In the genomic region with DNA sequence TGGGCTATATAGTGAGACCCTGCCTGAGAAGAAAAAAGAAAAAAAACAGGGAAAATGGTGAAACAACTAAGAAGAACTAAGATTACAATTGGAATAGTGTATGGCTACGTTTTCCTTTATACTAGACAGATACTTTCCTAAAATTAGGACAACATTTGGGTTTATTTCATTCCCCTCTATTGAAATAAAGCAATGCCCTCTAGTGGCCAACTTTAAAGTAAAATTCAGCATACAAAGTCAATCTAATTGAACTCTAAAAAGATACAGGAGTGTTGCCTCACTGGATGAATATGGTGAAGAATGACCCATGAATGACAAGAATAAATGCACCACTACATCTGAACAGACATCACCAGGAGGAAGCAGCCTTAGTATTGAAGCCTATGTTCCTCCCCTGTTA, we compare ENCODE assay signal across 12 mouse cellular contexts.
DNase-seq lines count a peak whose midpoint lies in the region; ATAC-seq and TF ChIP-seq lines count a peak whose summit lies in the region.
"Had no signal": no experiment of that assay in that cellular context is flagged by ENCODE, and none has a peak within 500 bp of the region (broad histone marks: within the 10 kb centered on the region; RNA-seq: fewer than 3 reads in every experiment).

No protein-coding gene starts in this region.

- H3K9me3 ChIP-seq in MEL (replicated peaks; ENCODE audit: insufficient read depth, low read length): no peaks in the 10 kb centered on the region
- H3K9me3 ChIP-seq in forebrain, embryonic 16.5 days (ENCODE audit: control insufficient read depth, low read length): no peaks in the 10 kb centered on the region
- H3K9me3 ChIP-seq: kidney, embryonic 15.5 days; neural tube, embryonic 12.5 days had no signal

- no peaks in the 10 kb centered on the region for H3K79me2 ChIP-seq in MEL (ENCODE audit: control insufficient read depth, insufficient read depth, low read length, poor library complexity)

- H3K4me3 ChIP-seq in layer of hippocampus, adult 2 months: no peak overlapping the region
- H3K4me3 ChIP-seq in MEL (ENCODE audit: control insufficient read depth in 1 of 2, insufficient read depth in 1 of 2, low read depth in 2 of 2, low read length in 2 of 2): no peak overlapping the region
- no peak overlapping the region for H3K4me3 ChIP-seq in forebrain, embryonic 16.5 days (replicated peaks; ENCODE audit: low read length)
- H3K4me3 ChIP-seq: kidney, embryonic 15.5 days; neural tube, embryonic 12.5 days had no signal

- no peaks in the 10 kb centered on the region for H3K27me3 ChIP-seq in MEL (ENCODE audit: control insufficient read depth in 1 of 2, insufficient read depth in 2 of 2, low read length in 2 of 2)
- H3K27me3 ChIP-seq in forebrain, embryonic 16.5 days (replicated peaks; ENCODE audit: control insufficient read depth, insufficient read depth, low read length): no peaks in the 10 kb centered on the region
- H3K27me3 ChIP-seq: kidney, embryonic 15.5 days; neural tube, embryonic 12.5 days had no signal

- H3K4me2 ChIP-seq in forebrain, embryonic 16.5 days (ENCODE audit: low read length): no peak overlapping the region
- H3K4me2 ChIP-seq: kidney, embryonic 15.5 days; neural tube, embryonic 12.5 days had no signal

- no peak overlapping the region for H3K9ac ChIP-seq in MEL (ENCODE audit: control insufficient read depth, low read depth, low read length, poor library complexity, severe bottlenecking)
- H3K9ac ChIP-seq in forebrain, embryonic 16.5 days (replicated peaks; ENCODE audit: low read depth, low read length): no peak overlapping the region
- H3K9ac ChIP-seq: kidney, embryonic 15.5 days; neural tube, embryonic 12.5 days had no signal

- H3K36me3 ChIP-seq in MEL (ENCODE audit: control insufficient read depth in 1 of 2, insufficient read depth in 2 of 2, low read length in 2 of 2): peaks cover 0 to 5% of the 10 kb centered on the region in 2 experiments; a peak in 1 of 4 replicates
- H3K36me3 ChIP-seq in forebrain, embryonic 16.5 days (ENCODE audit: control insufficient read depth, insufficient read depth): no peaks in the 10 kb centered on the region
- H3K36me3 ChIP-seq: kidney, embryonic 15.5 days; neural tube, embryonic 12.5 days had no signal

- peak; percentile 72 for TF ChIP-seq RAD21 in MEL (IDR thresholded peaks at IDR 0.05; ENCODE audit: low read depth, low read length)

- peak; percentile 9 to 73 for DNase-seq in cerebellum, postnatal 10 days
- DNase-seq in cerebellum, adult 11-12 months: no peak
- DNase-seq in layer of hippocampus, adult 2 months (ENCODE audit: low spot score in 2 of 2): peak in 1 of 2 experiments; percentile 25
- DNase-seq in layer of hippocampus, adult 8-10 months (ENCODE audit: low spot score in 2 of 2): no peak
- peak; percentile 43 for DNase-seq in MEL (ENCODE audit: low read depth, low spot score)
- no peak for DNase-seq in right cerebral cortex, adult 18-20 months
- no peak for DNase-seq in thymus, postnatal 10 days (ENCODE audit: low spot score in 2 of 2)
- DNase-seq: B cell, adult 2 months; cerebellum, adult 18-20 months had no signal

- peaks cover 0 to 2% of the 10 kb centered on the region in 2 experiments; a peak in 2 of 4 replicates for H3K4me1 ChIP-seq in MEL (ENCODE audit: control insufficient read depth in 1 of 2, insufficient read depth in 2 of 2, low read length in 2 of 2)
- H3K4me1 ChIP-seq in forebrain, embryonic 16.5 days (replicated peaks; ENCODE audit: control insufficient read depth, insufficient read depth, low read length): no peaks in the 10 kb centered on the region
- H3K4me1 ChIP-seq: kidney, embryonic 15.5 days; neural tube, embryonic 12.5 days had no signal

- 0 out of 2 replicates have a peak, but pooled peaks have one; percentile 45 for ATAC-seq in forebrain, embryonic 16.5 days

- TF ChIP-seq CTCF in layer of hippocampus, adult 2 months (conservative IDR thresholded peaks at IDR 0.05): peak; percentile 78
- TF ChIP-seq CTCF in MEL (IDR thresholded peaks at IDR 0.05 in 2 of 3, conservative IDR thresholded peaks at IDR 0.05 in 1 of 3; ENCODE audit: control insufficient read depth in 1 of 3, insufficient read depth in 1 of 3, low read depth in 2 of 3, low read length in 3 of 3, poor library complexity in 1 of 3, severe bottlenecking in 1 of 3): peak; percentile 10 to 64 (median 31); a peak in 4 of 6 replicates

- TF ChIP-seq EP300 in MEL (IDR thresholded peaks at IDR 0.05; ENCODE audit: low read depth in 1 of 2, low read length in 2 of 2): no peak

- WGBS in forebrain, embryonic 16.5 days: 15% methylated on average over 1 of the region's 1 CpGs

- H3K27ac ChIP-seq in layer of hippocampus, adult 2 months: no peak overlapping the region
- no peak overlapping the region for H3K27ac ChIP-seq in MEL (ENCODE audit: control insufficient read depth, low read depth, low read length)
- H3K27ac ChIP-seq in forebrain, embryonic 16.5 days (ENCODE audit: low read length): no peak overlapping the region
- H3K27ac ChIP-seq: kidney, embryonic 15.5 days; neural tube, embryonic 12.5 days had no signal

- TF ChIP-seq POLR2A in MEL (IDR thresholded peaks at IDR 0.05; ENCODE audit: control insufficient read depth in 1 of 2, insufficient read depth in 1 of 2, low read depth in 1 of 2, low read length in 2 of 2, poor library complexity in 1 of 2): no peak

TF ChIP-seq in MEL, 35 proteins besides CTCF, POLR2A, EP300 and RAD21:
- peak; percentile 71 for TF ChIP-seq SMC3 (IDR thresholded peaks at IDR 0.05; ENCODE audit: low read depth, low read length)
- TF ChIP-seq NRF1 (IDR thresholded peaks at IDR 0.05; ENCODE audit: insufficient read depth, low read depth, low read length, poor library complexity, severe bottlenecking): no peak
- TF ChIP-seq ZC3H11A (IDR thresholded peaks at IDR 0.05; ENCODE audit: low read depth, low read length): peak; percentile 51
- TF ChIP-seq ZKSCAN1 (IDR thresholded peaks at IDR 0.05; ENCODE audit: low read depth, low read length): no peak

Comparison
In these comparisons a context has a peak if more than half of its experiments do, and no peak if none do; other contexts are left out.
1. DNase-seq: peak in cerebellum, postnatal 10 days (2 of 2) and MEL (single experiment); none in cerebellum, adult 11-12 months (single experiment), layer of hippocampus, adult 8-10 months (0 of 2), right cerebral cortex, adult 18-20 months (single experiment) and thymus, postnatal 10 days (0 of 2).